Mouse (Mus musculus) forebrain, embryonic 11.5 days (tissue): Measurements from ENCODE around the gene Amn. TPM values are rescaled to one million over a fixed set of nuclear protein-coding genes. Genes with fewer than 3 reads are reported as not detected.

Source experiments
- ATAC-seq: fragments of 200-750 bp; cut with Nextera tagmentation; replicated peaks from 2 replicates; pipeline ENCODE4 v1.8.0; 2017; ENCODE audit warnings: moderate TSS enrichment; ENCODE audit not compliant: low FRiP score
- DNase-seq: peaks from one replicate; pipeline ENCODE4 v3.0.0-alpha.2; 2017; ENCODE audit warnings: low spot score
- H3K27ac ChIP-seq: fragments of 300-500 bp; sonication (generic); 2 replicates; pipeline ENCODE4 v1.5.1; 2014; ENCODE audit warnings: low read depth, low read length
- H3K27me3 ChIP-seq: fragments of 300-500 bp; sonication (generic); 2 replicates; pipeline ENCODE4 v1.6.1; 2014; ENCODE audit warnings: mild to moderate bottlenecking, low read length, mixed read lengths; ENCODE audit not compliant: control insufficient read depth, insufficient read depth
- H3K36me3 ChIP-seq: fragments of 300-500 bp; sonication (generic); 2 replicates; pipeline ENCODE4 v1.6.1; 2014; ENCODE audit warnings: mild to moderate bottlenecking, low read length, moderate library complexity, mixed read lengths; ENCODE audit not compliant: control insufficient read depth, insufficient read depth
- H3K4me1 ChIP-seq: fragments of 300-500 bp; sonication (generic); replicated peaks from 2 replicates; pipeline ENCODE4 v1.6.1; 2014; ENCODE audit warnings: low read length, mixed read lengths; ENCODE audit not compliant: control insufficient read depth, insufficient read depth
- H3K4me2 ChIP-seq: fragments of 300-500 bp; sonication (generic); 2 replicates; pipeline ENCODE4 v1.6.1; 2014; ENCODE audit warnings: low read depth, mild to moderate bottlenecking, low read length, moderate library complexity, mixed read lengths; ENCODE audit not compliant: severe bottlenecking
- H3K4me3 ChIP-seq: fragments of 300-500 bp; sonication (generic); 2 replicates; pipeline ENCODE4 v1.5.1; 2014; ENCODE audit warnings: low read depth, low read length
- H3K9ac ChIP-seq: fragments of 300-500 bp; sonication (generic); 2 replicates; pipeline ENCODE4 v1.6.1; 2014; ENCODE audit warnings: low read length
- H3K9me3 ChIP-seq: fragments of 300-500 bp; sonication (generic); 2 replicates; pipeline ENCODE4 v1.6.1; 2016; ENCODE audit warnings: low read length, mixed read lengths; ENCODE audit not compliant: control insufficient read depth
- WGBS: fragments of 180-500 bp; shearing (Covaris S2); extraction: QIAGEN DNeasy Blood & Tissue Kit; methylation state at CpG from one replicate; pipeline ENCODE4 v1.1.7; 2014; 5-methylcytosine and 5-hydroxymethylcytosine counted together
- polyA plus RNA-seq: library from polyadenylated mRNA; unstranded; fragments of >200 nt; fragmentation: Nextera tagmentation; extraction: Ambion mirVana; gene quantifications from 2 replicates; pipeline ENCODE4 v1.2.1, GENCODE M21; 2014

The Amn gene
- polyA plus RNA-seq, 1 experiment from 2014 or later: not detected

- Histone ChIP-seq H3K4me1 (no peaks in the 10 kb centered on the region), H3K27me3 (no peaks in the 10 kb centered on the region), H3K36me3 (peaks cover 10% of the 10 kb centered on the region), H3K9me3 (no peaks in the 10 kb centered on the region), H3K27ac (no peak overlapping the region), H3K4me3 (no peak overlapping the region), H3K9ac (no peak overlapping the region), H3K4me2 (no peak overlapping the region)
- ATAC-seq: no peak
- 96% methylated on average over 12 of the region's 12 CpGs for WGBS
- DNase-seq: no peak
Measured at GRCm38 (mm10) chr12:111293025-111293424, 22.1 kb downstream of the Amn start.

- Histone ChIP-seq H3K4me3 (no peak overlapping the region), H3K36me3 (peaks cover 18% of the 10 kb centered on the region; the same call in 1 of the 2 replicates)
- 95% methylated on average over 27 of the region's 27 CpGs for WGBS
Measured at GRCm38 (mm10) chr12:111301322-111302017, 30.6 kb downstream of the Amn start.

GRCm38 (mm10) chr12:111302018-111302345 lies 31.1 kb downstream of the Amn start:
- no peak overlapping the region for H3K4me3 ChIP-seq
- DNase-seq: no peak
- no peak for ATAC-seq
- H3K36me3 ChIP-seq: peaks cover 18% of the 10 kb centered on the region; the same call in 1 of the 2 replicates
- no peak overlapping the region for H3K4me2 ChIP-seq
- H3K9ac ChIP-seq: no peak overlapping the region
- WGBS: 96% methylated on average over 14 of the region's 14 CpGs
- no peaks in the 10 kb centered on the region for H3K9me3 ChIP-seq
- no peaks in the 10 kb centered on the region for H3K27me3 ChIP-seq
- H3K4me1 ChIP-seq: no peaks in the 10 kb centered on the region
- H3K27ac ChIP-seq: no peak overlapping the region

More at GRCm38 (mm10) chr12:111301322-111302017, 30.6 kb downstream of the Amn start:
- Histone ChIP-seq H3K9ac (no peak overlapping the region), H3K4me1 (no peaks in the 10 kb centered on the region), H3K27me3 (no peaks in the 10 kb centered on the region), H3K9me3 (no peaks in the 10 kb centered on the region), H3K4me2 (no peak overlapping the region), H3K27ac (no peak overlapping the region)
- DNase-seq (no peak), ATAC-seq (no peak)

- WGBS: 94% methylated on average over 8 of the region's 8 CpGs
- Histone ChIP-seq H3K4me3 (no peak overlapping the region), H3K27me3 (no peaks in the 10 kb centered on the region), H3K36me3 (peaks cover 16% of the 10 kb centered on the region; the same call in 1 of the 2 replicates), H3K4me1 (no peaks in the 10 kb centered on the region), H3K9me3 (no peaks in the 10 kb centered on the region), H3K27ac (no peak overlapping the region), H3K9ac (no peak overlapping the region), H3K4me2 (no peak overlapping the region)
- ATAC-seq (no peak), DNase-seq (no peak)
Measured at GRCm38 (mm10) chr12:111303702-111304337, 32.9 kb downstream of the Amn start.

GRCm38 (mm10) chr12:111306821-111307220 lies 35.9 kb downstream of the Amn start:
- H3K9ac ChIP-seq: no peak overlapping the region
- no peaks in the 10 kb centered on the region for H3K9me3 ChIP-seq
- H3K27ac ChIP-seq: no peak overlapping the region
- H3K4me2 ChIP-seq: no peak overlapping the region
- H3K4me1 ChIP-seq: no peaks in the 10 kb centered on the region
- ATAC-seq (no peak), DNase-seq (no peak)
- H3K27me3 ChIP-seq: no peaks in the 10 kb centered on the region
- H3K4me3 ChIP-seq: no peak overlapping the region
- peaks cover 15% of the 10 kb centered on the region; the same call in 1 of the 2 replicates for H3K36me3 ChIP-seq
- WGBS: 88% methylated on average over 8 of the region's 8 CpGs

GRCm38 (mm10) chr12:111309256-111309655 lies 38.4 kb downstream of the Amn start:
- Histone ChIP-seq H3K4me1 (no peaks in the 10 kb centered on the region), H3K27me3 (no peaks in the 10 kb centered on the region), H3K9ac (no peak overlapping the region), H3K27ac (no peak overlapping the region), H3K36me3 (peaks cover 14% of the 10 kb centered on the region; the same call in 1 of the 2 replicates), H3K4me2 (no peak overlapping the region), H3K9me3 (no peaks in the 10 kb centered on the region), H3K4me3 (no peak overlapping the region)
- ATAC-seq (no peak), DNase-seq (no peak)
- WGBS: 89% methylated on average over 12 of the region's 12 CpGs

GRCm38 (mm10) chr12:111309931-111310330 lies 39.0 kb downstream of the Amn start:
- ATAC-seq (no peak), DNase-seq (no peak)
- Histone ChIP-seq H3K4me2 (no peak overlapping the region), H3K36me3 (peaks cover 9% of the 10 kb centered on the region; the same call in 1 of the 2 replicates), H3K27me3 (no peaks in the 10 kb centered on the region), H3K27ac (no peak overlapping the region), H3K9me3 (no peaks in the 10 kb centered on the region), H3K9ac (no peak overlapping the region), H3K4me1 (no peaks in the 10 kb centered on the region), H3K4me3 (no peak overlapping the region)
- WGBS: 87% methylated on average over 14 of the region's 14 CpGs

GRCm38 (mm10) chr12:111311775-111312174 lies 40.9 kb downstream of the Amn start:
- ATAC-seq (no peak), DNase-seq (no peak)
- Histone ChIP-seq H3K4me3 (no peak overlapping the region), H3K9ac (no peak overlapping the region), H3K27ac (no peak overlapping the region), H3K4me1 (no peaks in the 10 kb centered on the region), H3K36me3 (peaks cover 9% of the 10 kb centered on the region; the same call in 1 of the 2 replicates), H3K27me3 (no peaks in the 10 kb centered on the region), H3K9me3 (no peaks in the 10 kb centered on the region), H3K4me2 (no peak overlapping the region)
- WGBS: 96% methylated on average over 10 of the region's 10 CpGs

GRCm38 (mm10) chr12:111314273-111314672 lies 43.4 kb downstream of the Amn start:
- Histone ChIP-seq H3K9ac (no peak overlapping the region), H3K36me3 (peaks cover 21% of the 10 kb centered on the region), H3K4me1 (no peaks in the 10 kb centered on the region), H3K27me3 (no peaks in the 10 kb centered on the region), H3K4me2 (no peak overlapping the region), H3K27ac (no peak overlapping the region), H3K4me3 (no peak overlapping the region), H3K9me3 (no peaks in the 10 kb centered on the region)
- DNase-seq: no peak
- 95% methylated on average over 7 of the region's 7 CpGs for WGBS
- ATAC-seq: no peak
